Mouse (Mus musculus) hindbrain, embryonic 16.5 days (tissue): Measurements from ENCODE around the gene Irx5. TPM values are rescaled to one million over a fixed set of nuclear protein-coding genes. Genes with fewer than 3 reads are reported as not detected.
A peak's percentile ranks its signal among the peaks of the same experiment; 100 is the strongest.

Experiments used
- ATAC-seq: fragments of 200-750 bp; cut with Nextera tagmentation; 2 replicates; pipeline ENCODE4 v1.8.0; 2017; ENCODE audit warnings: moderate TSS enrichment, moderate library complexity
- H3K27ac ChIP-seq: fragments of 300-500 bp; sonication (generic); 2 replicates; pipeline ENCODE4 v1.5.1; 2014; ENCODE audit warnings: low read depth, mild to moderate bottlenecking, control low read depth, low read length, moderate library complexity
- H3K27me3 ChIP-seq: fragments of 300-500 bp; sonication (generic); replicated peaks from 2 replicates; pipeline ENCODE4 v1.6.1; 2014; ENCODE audit warnings: low read length; ENCODE audit not compliant: control insufficient read depth, insufficient read depth
- H3K36me3 ChIP-seq: fragments of 300-500 bp; sonication (generic); 2 replicates; pipeline ENCODE4 v1.6.1; 2014; ENCODE audit warnings: mild to moderate bottlenecking, low read length, moderate library complexity, mixed read lengths; ENCODE audit not compliant: control insufficient read depth, insufficient read depth
- H3K4me1 ChIP-seq: fragments of 300-500 bp; sonication (generic); 2 replicates; pipeline ENCODE4 v1.6.1; 2014; ENCODE audit warnings: low read depth, low read length; ENCODE audit not compliant: control insufficient read depth, insufficient read depth
- H3K4me2 ChIP-seq: fragments of 300-500 bp; sonication (generic); 2 replicates; pipeline ENCODE4 v1.6.1; 2014; ENCODE audit warnings: mild to moderate bottlenecking, low read length, control low read depth, moderate library complexity
- H3K4me3 ChIP-seq: fragments of 300-500 bp; sonication (generic); 2 replicates; pipeline ENCODE4 v1.5.1; 2014; ENCODE audit warnings: mild to moderate bottlenecking, low read length, control low read depth, moderate library complexity
- H3K9ac ChIP-seq: fragments of 300-500 bp; sonication (generic); 2 replicates; pipeline ENCODE4 v1.6.1; 2014; ENCODE audit warnings: low read depth, mild to moderate bottlenecking, control low read depth, low read length, moderate library complexity
- H3K9me3 ChIP-seq: fragments of 300-500 bp; sonication (generic); 2 replicates; pipeline ENCODE4 v1.6.1; 2014; ENCODE audit warnings: mild to moderate bottlenecking, low read length, moderate library complexity; ENCODE audit not compliant: control insufficient read depth
- WGBS: fragments of 180-500 bp; shearing (Covaris S2); extraction: QIAGEN DNeasy Blood & Tissue Kit; methylation state at CpG from one replicate; pipeline ENCODE4 v1.1.7; 2014; 5-methylcytosine and 5-hydroxymethylcytosine counted together
- polyA plus RNA-seq: library from polyadenylated mRNA; unstranded; fragments of >200 nt; fragmentation: Nextera tagmentation; extraction: Ambion mirVana; gene quantifications from 2 replicates; pipeline ENCODE4 v1.2.1, GENCODE M21; 2015

The Irx5 gene
- 8.0 and 9.4 TPM in 2 replicates for polyA plus RNA-seq

GRCm38 (mm10) chr8:92357398-92357981 lies at the start of gene Irx5:
Gene Irx5 (plus strand): TSS chr8:92357625.
- 0% methylated on average over 38 of the region's 47 CpGs for WGBS
- Histone ChIP-seq H3K9me3 (no peaks in the 10 kb centered on the region), H3K4me3 (peak within 1 kb of the TSS; percentile 68), H3K4me1 (peaks cover 13% of the 10 kb centered on the region), H3K36me3 (no peaks in the 10 kb centered on the region), H3K27me3 (peaks cover 9% of the 10 kb centered on the region), H3K4me2 (peak within 1 kb of the TSS; percentile 82), H3K9ac (peak within 1 kb of the TSS; percentile 82), H3K27ac (peak within 1 kb of the TSS; percentile 91)
- peak; percentile 75 for ATAC-seq

GRCm38 (mm10) chr8:92312178-92312577 lies 45.2 kb upstream of the Irx5 start:
- WGBS = 48% methylated on average over 7 of the region's 7 CpGs
- no peaks in the 10 kb centered on the region for H3K4me1 ChIP-seq
- H3K9me3 ChIP-seq = no peaks in the 10 kb centered on the region
- H3K36me3 ChIP-seq = no peaks in the 10 kb centered on the region
- no peak overlapping the region for H3K4me2 ChIP-seq
- no peak overlapping the region for H3K4me3 ChIP-seq
- no peak for ATAC-seq
- no peak overlapping the region for H3K9ac ChIP-seq
- H3K27me3 ChIP-seq = no peaks in the 10 kb centered on the region
- H3K27ac ChIP-seq = no peak overlapping the region

DNA sequence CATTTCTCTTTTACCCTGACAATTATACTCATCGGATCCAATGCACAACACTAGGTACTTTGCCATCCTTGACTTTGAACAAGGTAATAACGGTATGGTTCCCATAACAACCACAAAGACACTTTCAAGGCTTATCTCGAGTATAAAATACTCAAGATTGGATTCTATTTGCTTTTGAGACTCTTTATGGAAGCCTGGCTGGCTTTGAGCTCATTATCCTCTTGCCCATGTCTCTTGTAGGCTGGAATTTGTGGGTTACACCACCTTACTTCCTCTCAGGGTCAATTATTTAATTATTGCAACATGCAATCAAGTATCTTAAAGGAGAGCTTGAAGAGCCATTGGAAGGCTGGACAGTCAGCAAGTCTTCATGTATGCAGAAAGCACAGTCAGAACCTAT lies 43.7 kb upstream of the Irx5 start:
- H3K36me3 ChIP-seq = no peaks in the 10 kb centered on the region
- no peak for ATAC-seq
- WGBS = 89% methylated on average over 3 of the region's 3 CpGs
- no peaks in the 10 kb centered on the region for H3K4me1 ChIP-seq
- no peak overlapping the region for H3K4me3 ChIP-seq
- H3K9me3 ChIP-seq = no peaks in the 10 kb centered on the region
- no peaks in the 10 kb centered on the region for H3K27me3 ChIP-seq
- no peak overlapping the region for H3K27ac ChIP-seq
- H3K4me2 ChIP-seq = no peak overlapping the region
- no peak overlapping the region for H3K9ac ChIP-seq

DNA sequence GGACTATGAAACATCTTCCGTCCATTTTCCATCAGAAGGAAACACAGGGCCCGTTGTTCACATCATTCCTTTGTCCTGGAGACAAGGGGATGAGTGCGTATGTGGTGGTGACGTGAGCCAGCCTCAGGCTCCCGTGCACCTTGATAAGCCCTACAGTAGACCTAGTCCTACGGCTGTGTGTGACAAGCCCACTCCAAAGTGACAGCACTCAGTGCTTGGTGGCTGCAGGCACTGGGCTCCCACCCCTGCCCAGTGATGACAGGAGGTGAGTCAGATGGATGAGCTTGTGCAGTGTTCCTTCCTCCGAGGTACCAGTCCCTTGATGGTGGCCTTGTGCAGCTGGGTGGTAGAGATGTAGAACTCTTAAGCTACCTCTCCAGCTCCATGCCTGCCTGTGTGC lies 33.7 kb upstream of the Irx5 start:
- Histone ChIP-seq H3K27ac (no peak overlapping the region), H3K4me1 (no peaks in the 10 kb centered on the region), H3K9me3 (no peaks in the 10 kb centered on the region), H3K4me2 (no peak overlapping the region), H3K36me3 (no peaks in the 10 kb centered on the region), H3K9ac (no peak overlapping the region), H3K27me3 (no peaks in the 10 kb centered on the region), H3K4me3 (no peak overlapping the region)
- no peak for ATAC-seq
- 91% methylated on average over 7 of the region's 7 CpGs for WGBS

- 96% methylated on average over 2 of the region's 2 CpGs for WGBS
- Histone ChIP-seq H3K4me3 (no peak overlapping the region), H3K9me3 (no peaks in the 10 kb centered on the region), H3K27me3 (no peaks in the 10 kb centered on the region), H3K4me1 (no peaks in the 10 kb centered on the region), H3K9ac (no peak overlapping the region), H3K27ac (no peak overlapping the region), H3K4me2 (no peak overlapping the region), H3K36me3 (no peaks in the 10 kb centered on the region)
- no peak for ATAC-seq
Observed at GRCm38 (mm10) chr8:92327176-92327575, 30.2 kb upstream of the Irx5 start.

DNA sequence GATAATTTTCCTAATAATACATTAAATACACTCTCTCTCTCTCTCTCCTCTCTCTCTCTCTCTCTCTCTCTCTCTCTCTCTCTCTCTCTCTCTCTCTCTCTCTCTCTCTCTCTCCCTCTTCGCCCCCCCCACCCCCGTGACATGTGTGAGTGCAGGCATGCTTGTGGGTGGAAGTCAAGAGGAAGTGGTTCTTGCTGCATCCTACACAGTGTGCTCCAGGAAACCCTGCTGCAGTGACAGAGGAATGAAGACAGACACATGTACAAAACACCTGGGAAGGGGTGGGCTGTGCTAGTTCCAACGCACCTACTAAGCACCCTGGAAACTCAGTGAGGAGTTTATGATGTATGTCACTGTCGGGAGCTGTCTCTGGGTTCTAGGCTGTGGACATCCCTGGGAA lies 28.2 kb upstream of the Irx5 start:
- Histone ChIP-seq H3K36me3 (no peaks in the 10 kb centered on the region), H3K27me3 (no peaks in the 10 kb centered on the region), H3K4me3 (no peak overlapping the region), H3K27ac (no peak overlapping the region), H3K4me2 (no peak overlapping the region), H3K4me1 (no peaks in the 10 kb centered on the region), H3K9me3 (no peaks in the 10 kb centered on the region), H3K9ac (no peak overlapping the region)
- ATAC-seq = no peak
- 87% methylated on average over 4 of the region's 4 CpGs for WGBS

GRCm38 (mm10) chr8:92331811-92332210 lies 25.6 kb upstream of the Irx5 start:
- H3K4me1 ChIP-seq = no peaks in the 10 kb centered on the region
- H3K9me3 ChIP-seq = no peaks in the 10 kb centered on the region
- WGBS = 82% methylated on average over 3 of the region's 3 CpGs
- ATAC-seq = no peak
- H3K9ac ChIP-seq = no peak overlapping the region
- no peak overlapping the region for H3K27ac ChIP-seq
- no peaks in the 10 kb centered on the region for H3K36me3 ChIP-seq
- H3K27me3 ChIP-seq = no peaks in the 10 kb centered on the region
- H3K4me2 ChIP-seq = no peak overlapping the region
- H3K4me3 ChIP-seq = no peak overlapping the region

- no peak overlapping the region for H3K4me2 ChIP-seq
Observed at GRCm38 (mm10) chr8:92333406-92333805, 24.0 kb upstream of the Irx5 start.

DNA sequence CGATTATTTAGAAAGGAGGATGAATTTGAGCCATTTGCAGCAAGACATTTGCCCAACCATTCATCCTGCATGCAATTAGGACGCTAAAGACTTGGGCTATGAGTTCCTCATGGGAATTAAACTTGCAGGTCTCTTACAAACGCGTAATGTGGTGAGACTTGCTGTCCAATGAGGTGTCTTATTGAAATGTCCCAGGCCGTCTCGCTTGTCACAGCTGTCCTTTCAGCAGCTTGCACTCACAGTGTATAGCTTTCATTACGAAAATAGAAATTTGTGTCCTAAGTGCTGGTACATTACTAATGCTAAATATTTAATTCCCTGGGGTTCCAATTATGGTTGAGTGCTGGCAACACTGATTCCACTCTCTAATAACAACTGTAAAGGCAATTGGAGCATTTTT lies 22.3 kb upstream of the Irx5 start:
- no peaks in the 10 kb centered on the region for H3K4me1 ChIP-seq
- no peak overlapping the region for H3K9ac ChIP-seq
- WGBS = 70% methylated on average over 7 of the region's 7 CpGs
- no peaks in the 10 kb centered on the region for H3K36me3 ChIP-seq
- H3K27ac ChIP-seq = no peak overlapping the region
- no peak overlapping the region for H3K4me3 ChIP-seq
- no peak for ATAC-seq
- 0 out of 2 replicates have a peak, but pooled peaks cover 2% of the 10 kb centered on the region for H3K27me3 ChIP-seq
- H3K9me3 ChIP-seq = no peaks in the 10 kb centered on the region
- H3K4me2 ChIP-seq = no peak overlapping the region

More at GRCm38 (mm10) chr8:92333406-92333805, 24.0 kb upstream of the Irx5 start:
- no peaks in the 10 kb centered on the region for H3K4me1 ChIP-seq
- 94% methylated on average over 8 of the region's 8 CpGs for WGBS
- H3K27me3 ChIP-seq = no peaks in the 10 kb centered on the region
- H3K27ac ChIP-seq = no peak overlapping the region
- H3K9me3 ChIP-seq = no peaks in the 10 kb centered on the region
- no peaks in the 10 kb centered on the region for H3K36me3 ChIP-seq
- H3K4me3 ChIP-seq = no peak overlapping the region
- H3K9ac ChIP-seq = no peak overlapping the region
- ATAC-seq = no peak
